Mouse (Mus musculus): Measurements from ENCODE around the gene Rreb1.

Gene Rreb1

DNA sequence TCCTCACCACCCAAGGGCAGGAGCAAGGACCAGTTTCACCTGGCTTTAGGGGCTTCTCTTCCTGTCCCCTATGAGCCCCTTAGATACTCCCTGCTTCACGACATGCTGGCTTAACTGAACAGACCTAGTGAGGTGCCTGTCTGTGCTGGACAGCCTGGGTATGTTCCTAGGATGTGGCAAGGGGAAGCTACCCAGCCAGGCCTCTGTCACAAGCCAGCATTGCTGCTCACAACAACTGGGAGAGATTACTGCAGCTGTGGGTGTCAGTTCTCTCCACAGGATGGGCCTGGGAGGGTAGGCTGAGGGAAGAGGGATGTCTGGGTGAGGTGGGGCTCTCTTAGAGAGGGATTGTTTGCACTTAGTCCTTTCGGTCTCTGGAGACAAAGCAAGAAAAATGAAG is 142.5 kb downstream of the Rreb1 start:
- no peak for DNase-seq

- no peak for DNase-seq
Measured at GRCm38 (mm10) chr13:37923091-37923490, 144.9 kb downstream of the Rreb1 start.

DNA sequence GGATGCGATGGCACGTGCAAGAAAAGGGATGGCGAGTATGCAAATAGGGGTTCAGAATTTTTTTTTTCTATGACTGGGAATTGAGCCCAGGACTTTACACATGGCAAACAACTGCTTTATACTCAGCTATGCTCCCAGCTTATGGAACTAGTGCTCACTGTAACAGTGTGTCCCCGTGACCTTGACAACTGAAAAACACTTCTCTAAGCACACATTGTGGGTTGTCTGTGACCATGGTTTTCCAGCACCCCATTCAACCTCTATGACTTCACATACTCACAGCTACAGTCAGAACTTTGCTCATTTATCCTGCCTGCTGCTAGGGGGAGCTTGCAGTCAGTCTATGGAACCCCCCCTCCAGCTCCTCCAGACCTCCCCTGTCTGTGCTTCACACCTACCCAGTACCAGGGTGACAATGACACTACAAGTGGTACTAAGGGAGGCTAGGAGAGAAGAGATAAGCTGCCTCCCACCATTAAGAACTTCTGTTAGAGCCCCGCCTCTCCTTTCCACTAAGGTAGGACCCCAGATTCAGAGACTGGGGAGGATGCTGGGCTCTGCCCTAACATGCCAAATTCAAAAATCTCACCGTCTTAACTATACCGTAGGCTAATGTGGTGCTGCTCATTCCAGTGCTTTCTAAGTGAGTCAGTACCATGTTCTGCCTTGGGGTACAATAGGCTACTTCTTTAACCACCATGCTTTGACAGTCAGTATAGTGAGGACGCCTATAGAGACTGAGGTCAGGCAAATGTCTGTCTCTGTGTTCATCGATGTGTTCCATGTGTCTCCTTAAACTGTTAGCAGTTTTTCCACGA is 145.7 kb downstream of the Rreb1 start:
- no peak for DNase-seq

- DNase-seq = peak in 1 of 2 experiments; percentile 58
Measured at GRCm38 (mm10) chr13:37924461-37924948, 146.3 kb downstream of the Rreb1 start.

DNA sequence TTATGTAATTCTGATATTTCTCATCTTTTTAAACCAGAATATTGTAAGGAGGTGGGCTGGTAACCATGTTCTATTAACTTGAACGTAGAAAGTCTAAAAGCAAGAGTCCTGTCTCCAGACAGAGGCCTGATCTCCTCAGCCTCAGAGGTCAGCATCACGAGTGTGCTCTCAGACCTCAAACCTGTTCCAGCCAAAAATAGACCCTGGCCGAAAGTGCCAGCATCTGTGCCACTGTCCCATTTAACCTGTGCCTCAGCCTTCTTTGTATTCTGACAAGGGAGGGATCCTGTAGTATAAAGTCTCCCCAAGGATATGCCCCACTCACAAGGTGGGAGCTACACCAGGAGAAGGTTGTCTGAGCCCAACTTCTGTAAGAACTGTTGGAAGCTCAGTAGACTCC is 148.2 kb downstream of the Rreb1 start:
- no peak for DNase-seq

DNA sequence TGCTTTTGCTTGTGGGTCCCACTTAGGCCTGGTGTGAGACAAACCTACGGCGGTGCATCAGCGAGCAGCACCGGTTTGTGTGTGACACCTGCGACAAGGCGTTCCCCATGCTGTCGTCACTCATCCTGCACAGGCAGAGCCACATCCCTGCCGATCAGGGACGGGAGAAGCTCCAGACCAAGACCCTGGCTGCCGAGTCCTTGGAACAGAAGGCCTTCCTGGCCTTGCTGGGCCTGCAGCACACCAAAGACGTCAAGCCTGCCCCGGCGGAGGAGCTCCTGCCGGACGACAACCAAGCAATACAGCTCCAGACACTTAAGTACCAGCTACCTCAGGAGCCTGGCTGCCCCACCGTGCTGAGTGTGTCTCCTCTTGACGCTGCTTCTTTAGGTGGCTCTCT is 151.3 kb downstream of the Rreb1 start:
- no peak for DNase-seq

DNA sequence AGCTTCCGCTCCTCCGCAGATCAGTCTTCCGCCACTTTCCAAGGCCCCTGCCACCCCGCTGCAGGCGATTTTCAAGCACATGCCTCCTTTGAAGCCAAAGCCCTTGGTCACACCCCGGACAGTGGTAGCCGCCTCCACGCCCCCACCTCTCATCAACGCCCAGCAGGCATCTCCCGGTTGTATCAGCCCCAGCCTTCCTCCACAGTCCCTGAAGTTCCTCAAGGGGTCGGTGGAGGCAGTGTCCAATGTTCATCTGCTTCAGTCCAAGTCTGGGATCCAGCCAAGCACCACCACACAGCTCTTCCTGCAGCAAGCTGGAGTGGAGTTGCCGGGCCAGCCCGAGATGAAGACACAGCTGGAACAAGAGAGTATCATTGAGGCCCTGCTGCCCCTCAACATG is 151.9 kb downstream of the Rreb1 start:
- peak; percentile 33 to 68 for DNase-seq

GRCm38 (mm10) chr13:37930621-37931020 is 152.4 kb downstream of the Rreb1 start:
- no peak for DNase-seq

DNA sequence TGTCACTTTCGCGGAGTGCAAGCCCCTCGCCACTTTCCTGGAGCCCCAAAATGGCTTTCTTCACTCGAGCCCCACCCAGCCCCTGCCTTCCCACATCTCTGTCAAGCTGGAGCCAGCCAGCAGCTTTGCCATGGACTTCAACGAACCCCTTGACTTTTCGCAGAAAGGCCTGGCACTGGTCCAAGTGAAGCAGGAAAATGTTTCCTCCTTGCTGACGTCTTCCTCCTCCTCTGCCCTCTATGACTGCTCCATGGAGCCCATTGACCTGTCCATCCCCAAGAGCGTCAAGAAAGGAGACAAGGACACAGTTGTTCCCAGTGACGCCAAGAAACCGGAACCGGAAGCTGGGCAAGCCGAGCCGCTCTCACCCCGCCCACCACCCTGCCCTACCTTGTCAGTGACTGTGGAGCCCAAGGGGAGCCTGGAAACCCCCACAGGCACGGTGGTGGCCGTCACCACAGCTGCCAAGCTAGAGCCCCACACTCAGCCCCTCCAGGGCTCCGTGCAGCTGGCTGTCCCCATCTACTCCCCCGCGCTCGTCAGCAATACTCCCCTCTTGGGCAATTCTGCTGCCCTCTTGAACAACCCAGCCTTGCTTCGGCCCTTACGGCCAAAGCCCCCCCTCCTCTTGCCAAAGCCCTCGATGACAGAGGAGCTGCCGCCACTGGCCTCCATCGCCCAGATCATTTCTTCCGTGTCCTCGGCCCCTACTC is 153.2 kb downstream of the Rreb1 start:
- peak; percentile 57 to 82 for DNase-seq

GRCm38 (mm10) chr13:37934075-37934474 is 155.9 kb downstream of the Rreb1 start:
- DNase-seq = no peak

GRCm38 (mm10) chr13:37934920-37935319 is 156.7 kb downstream of the Rreb1 start:
- no peak for DNase-seq

DNA sequence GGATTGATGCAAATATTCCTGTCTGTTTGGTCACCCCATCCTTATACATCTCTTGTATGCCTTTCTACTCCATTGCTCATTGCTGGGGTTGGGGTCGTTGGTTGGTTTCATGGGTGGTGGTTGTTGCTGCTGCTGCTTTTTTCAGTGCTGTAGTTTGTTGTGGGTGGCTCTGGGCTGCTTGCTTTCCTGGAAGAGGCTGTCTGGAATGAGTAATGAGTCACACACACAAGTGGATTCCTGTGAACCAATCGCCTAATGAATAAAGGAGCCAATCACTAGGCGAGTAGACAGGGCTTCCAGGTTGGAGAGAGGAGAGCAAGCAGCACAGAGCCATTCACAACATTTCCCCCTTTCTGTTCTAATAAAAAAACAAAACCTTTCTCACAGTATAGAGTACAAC is 158.2 kb downstream of the Rreb1 start:
- no peak for DNase-seq

DNA sequence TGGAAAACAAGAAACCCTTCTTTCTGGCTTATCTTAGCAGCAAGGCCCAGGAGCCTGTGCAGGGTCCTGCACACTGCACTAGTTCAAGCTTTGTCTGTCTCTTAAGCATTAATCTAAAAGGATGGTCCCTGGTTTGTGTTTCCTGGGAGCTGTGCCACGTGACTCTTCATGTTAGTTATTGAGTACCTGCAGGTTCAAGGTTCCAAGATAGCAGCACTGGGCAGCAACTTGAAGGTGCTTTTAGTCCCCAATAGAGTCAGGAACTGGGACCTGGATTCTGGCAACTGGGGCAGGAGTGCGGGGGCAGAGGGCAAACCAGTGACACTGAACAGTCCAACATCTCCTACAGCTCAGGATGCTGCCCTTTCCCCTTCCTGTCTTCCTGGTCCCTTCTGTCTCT is 162.0 kb downstream of the Rreb1 start:
- DNase-seq = no peak

DNA sequence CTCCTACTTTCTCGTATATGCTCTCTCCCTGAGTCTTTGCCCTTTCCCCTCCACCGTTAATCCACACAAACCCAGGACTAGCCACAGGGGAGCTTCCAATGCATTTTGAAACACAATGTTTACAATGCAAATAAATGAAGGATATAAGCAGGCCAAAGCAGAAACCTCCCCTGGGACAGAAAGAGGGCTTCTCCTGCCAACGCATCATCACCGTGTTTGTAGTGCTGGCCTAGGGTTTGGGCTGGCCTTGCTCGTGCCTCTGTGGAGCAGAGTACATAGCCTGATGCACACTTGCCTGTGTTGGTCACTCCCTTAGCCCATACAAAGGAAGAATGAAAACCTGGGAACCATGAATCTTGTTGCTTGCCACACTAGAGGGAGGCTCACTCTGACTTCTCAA is 162.4 kb downstream of the Rreb1 start:
- no peak for DNase-seq

- no peak for DNase-seq
Measured at GRCm38 (mm10) chr13:37941138-37941645, 163.0 kb downstream of the Rreb1 start.

DNA sequence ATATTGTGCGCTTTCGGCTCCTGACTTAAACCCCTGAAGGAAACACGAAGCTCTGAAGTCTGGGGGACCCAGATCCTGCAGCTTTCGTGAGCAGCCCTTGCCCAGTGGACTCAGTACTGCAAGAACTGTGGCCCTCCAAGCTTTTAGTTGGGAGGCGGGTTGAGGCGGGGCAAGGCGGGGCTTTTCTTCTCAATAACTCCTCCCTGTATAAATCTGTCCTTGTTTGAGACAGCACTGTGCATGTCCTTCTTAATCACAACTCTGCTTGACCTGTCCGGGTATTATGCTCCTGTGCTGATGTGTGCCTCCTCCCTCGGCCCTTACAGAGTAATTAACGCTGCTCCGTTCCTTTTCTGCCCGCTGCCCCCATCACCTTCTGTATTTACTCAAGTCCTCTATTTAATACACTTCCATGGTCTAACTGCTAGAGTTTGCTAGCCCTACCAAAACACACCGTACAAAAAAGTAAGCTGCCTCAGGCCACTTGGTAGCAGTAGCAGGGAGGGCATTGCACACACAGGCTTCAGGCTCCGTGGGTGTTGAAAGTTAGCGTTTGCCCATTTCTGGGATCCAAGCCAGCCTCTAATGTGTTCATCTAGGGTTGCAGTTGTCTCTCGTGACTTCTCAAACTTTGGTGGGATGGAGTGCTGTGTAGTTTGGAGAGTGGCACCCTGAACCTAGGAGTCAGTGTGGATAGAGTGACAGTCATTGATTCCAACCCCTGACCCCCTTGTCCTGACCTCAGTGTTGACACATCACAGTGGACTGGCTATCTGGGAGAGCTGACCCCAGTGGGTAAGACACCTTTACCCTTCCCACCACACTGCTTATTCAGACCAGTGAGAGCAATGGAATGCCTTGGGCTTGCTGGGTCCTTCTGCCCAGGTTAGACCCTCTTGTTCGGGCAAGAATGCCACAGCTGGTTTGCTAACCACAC is 164.0 kb downstream of the Rreb1 start:
- no peak for DNase-seq

- DNase-seq = no peak
Measured at GRCm38 (mm10) chr13:37942887-37943331, 164.7 kb downstream of the Rreb1 start.

- no peak for DNase-seq
Measured at GRCm38 (mm10) chr13:37943466-37943865, 165.3 kb downstream of the Rreb1 start.

GRCm38 (mm10) chr13:37944306-37944705 is 166.1 kb downstream of the Rreb1 start:
- DNase-seq = peak in 1 of 2 experiments; percentile 51

DNA sequence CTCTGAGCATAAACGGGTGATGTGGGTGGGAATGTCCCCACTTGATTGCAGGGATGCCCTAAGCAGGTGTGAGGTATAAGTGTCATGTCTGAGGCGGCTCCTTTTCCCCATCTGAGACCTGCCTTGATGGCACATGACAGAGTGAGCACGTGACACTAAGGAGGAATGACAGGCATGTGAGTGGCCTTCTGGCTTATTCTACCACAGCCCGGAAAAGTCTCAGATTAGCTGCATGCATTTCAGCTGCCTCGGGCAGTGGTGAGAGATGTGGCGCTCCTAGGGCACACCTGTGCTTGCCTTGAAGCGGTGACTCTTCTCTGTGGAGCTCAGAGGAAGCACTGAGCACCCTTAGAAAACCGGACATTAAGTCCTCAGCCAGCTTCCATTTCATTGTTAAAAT is 167.2 kb downstream of the Rreb1 start:
- DNase-seq = no peak

DNA sequence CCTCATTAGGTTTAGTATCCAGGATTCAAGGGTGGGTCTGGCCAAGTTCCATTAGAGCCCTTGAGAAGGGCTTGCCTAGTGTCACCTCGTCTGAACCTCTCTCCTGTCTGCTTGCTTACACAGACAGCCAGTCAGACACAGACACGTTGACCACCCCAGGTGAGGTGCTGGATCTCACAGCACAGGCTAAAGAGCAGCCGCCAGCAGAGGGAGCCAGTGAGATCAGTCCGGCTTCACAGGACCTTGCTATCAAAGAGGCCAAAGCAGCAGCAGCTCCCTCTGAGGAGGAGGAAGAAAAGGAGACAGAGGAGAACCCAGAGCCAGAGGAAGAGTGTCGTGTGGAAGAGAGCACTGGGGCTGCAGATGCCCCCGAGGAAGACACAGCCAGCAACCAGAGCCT is 168.5 kb downstream of the Rreb1 start:
- DNase-seq = peak; percentile 82 to 85

DNA sequence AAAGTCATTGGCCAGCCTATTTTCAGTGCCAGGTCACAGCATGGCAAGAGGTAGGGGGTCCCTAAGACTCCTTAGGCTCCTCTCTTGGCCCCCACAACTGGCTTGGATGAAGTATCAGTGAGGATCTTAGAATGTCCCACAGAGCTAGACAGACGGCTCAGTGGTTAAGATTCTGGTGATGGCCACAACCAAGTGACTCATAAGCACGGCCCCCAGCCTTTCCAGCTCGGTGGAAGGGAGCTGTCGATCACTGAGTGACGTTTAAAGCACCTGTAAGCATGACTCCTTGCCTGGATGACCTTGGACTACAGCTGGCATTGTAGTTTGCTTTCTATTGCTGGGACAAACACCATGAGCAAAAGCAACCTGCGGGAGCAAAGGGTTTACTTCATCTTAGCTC is 174.8 kb downstream of the Rreb1 start:
- DNase-seq = no peak

DNA sequence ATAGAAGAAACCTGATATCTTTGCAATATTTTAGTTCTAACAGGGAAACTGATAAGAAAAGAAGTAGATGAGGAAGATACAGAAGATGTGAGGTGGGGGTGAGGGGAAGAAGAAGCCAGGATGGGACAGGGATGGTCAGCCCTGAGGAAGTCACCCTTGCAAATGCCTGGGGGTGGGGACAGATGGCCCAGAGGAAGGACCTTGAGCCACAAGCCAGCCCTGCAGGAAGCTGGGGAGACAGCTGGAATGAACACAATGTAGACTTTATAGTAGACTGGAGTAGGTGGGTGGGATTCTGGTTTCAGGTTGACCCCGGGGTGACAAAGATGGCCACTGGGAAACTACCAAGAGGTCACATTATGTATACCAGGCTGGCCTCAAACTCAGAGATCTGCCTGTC is 176.1 kb downstream of the Rreb1 start:
- DNase-seq = no peak
